Mouse (Mus musculus): ENCODE results near the gene Chic1.

Gene Chic1

GRCm38 (mm10) chrX:103384528-103384927 lies 28.3 kb downstream of the Chic1 start:
- no peak for TF ChIP-seq GATA4 (IDR thresholded peaks at IDR 0.05; ENCODE audit: insufficient replicate concordance, low read length)

- no peak for TF ChIP-seq GATA4 (IDR thresholded peaks at IDR 0.05; ENCODE audit: insufficient replicate concordance, low read length)
These were observed 31.9 kb downstream of the Chic1 start for GRCm38 (mm10) chrX:103388131-103388530.

- TF ChIP-seq GATA4 (IDR thresholded peaks at IDR 0.05; ENCODE audit: insufficient replicate concordance, low read length) = no peak
These were observed 37.6 kb downstream of the Chic1 start for GRCm38 (mm10) chrX:103393841-103394240.

- TF ChIP-seq GATA4 (IDR thresholded peaks at IDR 0.05; ENCODE audit: insufficient replicate concordance, low read length) = no peak
These were observed 48.7 kb downstream of the Chic1 start for GRCm38 (mm10) chrX:103405021-103405420.

- no peak for TF ChIP-seq GATA4 (IDR thresholded peaks at IDR 0.05; ENCODE audit: insufficient replicate concordance, low read length)
These were observed 57.9 kb downstream of the Chic1 start, which contains the start of gene Tsx for GRCm38 (mm10) chrX:103414167-103414566. Gene Tsx (plus strand): TSS chrX:103414467.

GRCm38 (mm10) chrX:103421710-103422109 lies 65.4 kb downstream of the Chic1 start, which contains the start of gene Gm26992:
Gene Gm26992 (plus strand): TSS chrX:103422010.
- no peak for TF ChIP-seq GATA4 (IDR thresholded peaks at IDR 0.05; ENCODE audit: insufficient replicate concordance, low read length)

GRCm38 (mm10) chrX:103427677-103428076 lies 71.4 kb downstream of the Chic1 start:
- TF ChIP-seq GATA4 (IDR thresholded peaks at IDR 0.05; ENCODE audit: insufficient replicate concordance, low read length) = no peak

- TF ChIP-seq GATA4 (IDR thresholded peaks at IDR 0.05; ENCODE audit: insufficient replicate concordance, low read length) = no peak
These were observed 76.0 kb downstream of the Chic1 start for GRCm38 (mm10) chrX:103432293-103432692.

GRCm38 (mm10) chrX:103438023-103438422 lies 81.7 kb downstream of the Chic1 start:
- TF ChIP-seq GATA4 (IDR thresholded peaks at IDR 0.05; ENCODE audit: insufficient replicate concordance, low read length) = no peak

GRCm38 (mm10) chrX:103440803-103441202 lies 84.5 kb downstream of the Chic1 start:
- TF ChIP-seq GATA4 (IDR thresholded peaks at IDR 0.05; ENCODE audit: insufficient replicate concordance, low read length) = no peak

- TF ChIP-seq GATA4 (IDR thresholded peaks at IDR 0.05; ENCODE audit: insufficient replicate concordance, low read length) = no peak
These were observed 87.5 kb downstream of the Chic1 start for GRCm38 (mm10) chrX:103443755-103444154.

Measured in liver, adult (tissue).